Mouse (Mus musculus) midbrain, embryonic 14.5 days (tissue): ENCODE results near the gene Gm20388. TPM values are rescaled to one million over a fixed set of nuclear protein-coding genes. Genes with fewer than 3 reads are reported as not detected.

Experiments
- ATAC-seq: fragments of 200-750 bp; cut with Nextera tagmentation; 2 replicates; pipeline ENCODE4 v1.8.0; 2017; ENCODE audit warnings: moderate number of reproducible peaks, moderate library complexity; ENCODE audit not compliant: low FRiP score, low TSS enrichment
- DNase-seq: peaks from one replicate; pipeline ENCODE4 v3.0.0-alpha.2; 2015
- H3K27ac ChIP-seq: fragments of 300-500 bp; sonication (generic); replicated peaks from 2 replicates; pipeline ENCODE4 v1.5.1; 2014; ENCODE audit warnings: mild to moderate bottlenecking, low read depth, low read length, moderate library complexity
- H3K27me3 ChIP-seq: fragments of 300-500 bp; sonication (generic); 2 replicates; pipeline ENCODE4 v1.6.1; 2014; ENCODE audit warnings: low read length, control low read depth, mixed read lengths; ENCODE audit not compliant: control insufficient read depth, insufficient read depth
- H3K36me3 ChIP-seq: fragments of 300-500 bp; sonication (generic); 2 replicates; pipeline ENCODE4 v1.6.1; 2014; ENCODE audit warnings: low read length, control low read depth; ENCODE audit not compliant: control insufficient read depth, insufficient read depth
- H3K4me1 ChIP-seq: fragments of 300-500 bp; sonication (generic); 2 replicates; pipeline ENCODE4 v1.6.1; 2014; ENCODE audit warnings: mild to moderate bottlenecking, antibody characterized with exemption, low read length, control low read depth; ENCODE audit not compliant: control insufficient read depth, insufficient read depth
- H3K4me2 ChIP-seq: fragments of 300-500 bp; sonication (generic); 2 replicates; pipeline ENCODE4 v1.6.1; 2014; ENCODE audit warnings: mild to moderate bottlenecking, low read length, moderate library complexity
- H3K4me3 ChIP-seq: fragments of 300-500 bp; sonication (generic); replicated peaks from 2 replicates; pipeline ENCODE4 v1.5.1; 2014; ENCODE audit warnings: low read depth, low read length
- H3K9ac ChIP-seq: fragments of 300-500 bp; sonication (generic); replicated peaks from 2 replicates; pipeline ENCODE4 v1.6.1; 2014; ENCODE audit warnings: mild to moderate bottlenecking, low read length, moderate library complexity
- H3K9me3 ChIP-seq: fragments of 300-500 bp; sonication (generic); 2 replicates; pipeline ENCODE4 v1.6.1; 2016; ENCODE audit warnings: low read length, control low read depth, mixed read lengths; ENCODE audit not compliant: control insufficient read depth
- WGBS: fragments of 180-500 bp; shearing (Covaris S2); extraction: QIAGEN DNeasy Blood & Tissue Kit; methylation state at CpG from one replicate; pipeline ENCODE4 v1.1.7; 2014; 5-methylcytosine and 5-hydroxymethylcytosine counted together
- polyA plus RNA-seq: library from polyadenylated mRNA; unstranded; fragments of >200 nt; fragmentation: Nextera tagmentation; extraction: Ambion mirVana; gene quantifications from 2 replicates; pipeline ENCODE4 v1.2.1, GENCODE M21; 2014

The Gm20388 gene
- polyA plus RNA-seq, 1 experiment from 2014 or later: 4.1 TPM

DNA sequence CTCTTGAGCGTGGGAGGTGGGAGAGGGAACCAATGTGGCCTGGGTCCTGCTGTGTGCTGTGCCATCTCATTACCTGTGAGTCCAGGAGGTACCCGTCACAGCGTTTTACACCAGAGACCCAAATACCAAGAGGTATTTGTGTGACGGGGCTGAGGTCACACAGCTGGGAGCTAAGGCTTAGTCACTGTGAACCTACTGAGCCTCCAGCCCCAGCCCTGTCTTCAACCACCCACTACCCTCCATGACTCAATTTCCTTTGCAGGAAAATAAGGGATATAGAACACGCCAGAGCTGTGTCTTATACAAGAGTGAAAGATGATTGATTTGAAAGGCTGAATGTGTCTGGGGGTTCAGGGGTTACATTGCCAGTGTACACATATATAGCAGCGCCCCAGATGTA lies 552.0 kb downstream of the Gm20388 start:
- 63% methylated on average over 6 of the region's 6 CpGs for WGBS
- Histone ChIP-seq H3K27me3 (no peaks in the 10 kb centered on the region), H3K9me3 (no peaks in the 10 kb centered on the region), H3K36me3 (no peaks in the 10 kb centered on the region), H3K9ac (0 out of 2 replicates have a peak overlapping the region, but pooled peaks have one; percentile 24), H3K4me1 (peaks cover 63% of the 10 kb centered on the region), H3K4me3 (no peak overlapping the region), H3K27ac (peak overlapping the region; percentile 78), H3K4me2 (no peak overlapping the region)
- ATAC-seq (no peak), DNase-seq (no peak)

DNA sequence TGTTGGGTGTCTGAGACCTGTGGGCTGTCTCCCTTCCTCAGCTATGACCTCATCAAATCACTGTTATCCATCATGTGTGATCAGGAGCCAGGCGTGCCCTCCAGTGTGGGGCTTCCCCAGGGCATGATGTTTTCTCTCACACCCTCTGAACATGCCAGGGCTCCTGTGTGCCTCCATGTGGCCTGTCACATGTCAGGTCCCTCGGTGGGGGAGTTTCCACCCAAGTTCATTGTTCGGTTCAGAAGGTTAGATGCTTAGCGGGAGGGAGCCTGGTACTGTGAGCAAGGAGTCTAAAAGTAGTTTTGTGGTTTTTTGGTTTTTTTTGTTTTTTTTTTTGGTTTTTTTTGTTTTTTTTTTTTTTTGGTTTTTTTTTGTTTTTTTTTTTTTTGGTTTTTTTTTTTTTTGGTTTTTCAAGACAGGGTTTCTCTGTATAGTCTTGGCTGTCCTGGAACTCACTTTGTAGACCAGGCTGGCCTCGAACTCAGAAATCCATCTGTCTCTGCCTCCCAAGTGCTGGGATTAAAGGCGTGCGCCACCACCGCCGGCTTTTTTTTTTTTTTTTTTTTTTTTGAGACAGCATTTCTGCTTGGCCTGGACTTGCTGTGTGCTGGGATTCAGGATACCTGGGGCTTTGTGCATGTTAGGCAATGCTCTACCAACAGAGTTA lies 553.4 kb downstream of the Gm20388 start:
- no peak overlapping the region for H3K4me2 ChIP-seq
- no peak overlapping the region for H3K9ac ChIP-seq
- no peaks in the 10 kb centered on the region for H3K9me3 ChIP-seq
- no peak overlapping the region for H3K4me3 ChIP-seq
- ATAC-seq: no peak
- H3K27me3 ChIP-seq: no peaks in the 10 kb centered on the region
- 90% methylated on average over 9 of the region's 9 CpGs for WGBS
- peaks cover 54% of the 10 kb centered on the region for H3K4me1 ChIP-seq
- H3K36me3 ChIP-seq: no peaks in the 10 kb centered on the region
- H3K27ac ChIP-seq: no peak overlapping the region
- DNase-seq: no peak

GRCm38 (mm10) chr8:120464585-120464937 lies 553.9 kb downstream of the Gm20388 start:
- DNase-seq (no peak), ATAC-seq (no peak)
- Histone ChIP-seq H3K9me3 (no peaks in the 10 kb centered on the region), H3K4me1 (peaks cover 49% of the 10 kb centered on the region), H3K27me3 (no peaks in the 10 kb centered on the region), H3K36me3 (no peaks in the 10 kb centered on the region), H3K9ac (no peak overlapping the region), H3K4me2 (no peak overlapping the region), H3K4me3 (no peak overlapping the region), H3K27ac (no peak overlapping the region)
- WGBS: 67% methylated on average over 4 of the region's 4 CpGs

DNA sequence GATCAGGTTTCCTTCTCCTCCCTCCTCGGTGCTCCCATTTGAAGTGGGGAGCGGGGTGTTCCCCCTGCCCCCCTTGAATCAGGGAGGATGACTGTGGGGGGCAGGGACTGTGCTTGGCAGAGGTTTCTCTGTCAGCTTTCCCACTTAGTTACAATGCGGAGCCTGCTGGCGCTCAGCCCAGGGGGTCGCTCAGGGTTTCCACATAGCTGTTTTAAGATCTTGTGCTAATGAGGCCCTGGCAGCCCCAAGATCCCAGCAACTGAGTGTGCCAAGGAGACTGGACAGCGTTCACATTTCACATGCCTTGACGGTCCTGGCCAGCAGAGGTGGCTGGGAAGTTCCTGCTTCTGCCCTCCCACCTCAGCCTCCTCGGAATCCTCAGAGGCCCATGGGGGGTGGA lies 555.1 kb downstream of the Gm20388 start:
- H3K27me3 ChIP-seq: no peaks in the 10 kb centered on the region
- no peaks in the 10 kb centered on the region for H3K36me3 ChIP-seq
- H3K4me1 ChIP-seq: peaks cover 37% of the 10 kb centered on the region
- WGBS: 12% methylated on average over 8 of the region's 8 CpGs
- no peak overlapping the region for H3K4me3 ChIP-seq
- peak; percentile 59 for ATAC-seq
- no peaks in the 10 kb centered on the region for H3K9me3 ChIP-seq
- peak overlapping the region; percentile 65; the same call in 1 of the 2 replicates for H3K27ac ChIP-seq
- H3K4me2 ChIP-seq: no peak overlapping the region
- no peak overlapping the region for H3K9ac ChIP-seq
- DNase-seq: peak; percentile 84

- peaks cover 36% of the 10 kb centered on the region for H3K4me1 ChIP-seq
- H3K9ac ChIP-seq: no peak overlapping the region
- ATAC-seq (no peak), DNase-seq (no peak)
- WGBS: 62% methylated on average over 10 of the region's 10 CpGs
- no peaks in the 10 kb centered on the region for H3K27me3 ChIP-seq
- no peaks in the 10 kb centered on the region for H3K36me3 ChIP-seq
- no peak overlapping the region for H3K4me3 ChIP-seq
- 0 out of 2 replicates have a peak overlapping the region, but pooled peaks have one; percentile 65 for H3K27ac ChIP-seq
- no peak overlapping the region for H3K4me2 ChIP-seq
- no peaks in the 10 kb centered on the region for H3K9me3 ChIP-seq
Measured at GRCm38 (mm10) chr8:120466266-120466665, 555.6 kb downstream of the Gm20388 start.

DNA sequence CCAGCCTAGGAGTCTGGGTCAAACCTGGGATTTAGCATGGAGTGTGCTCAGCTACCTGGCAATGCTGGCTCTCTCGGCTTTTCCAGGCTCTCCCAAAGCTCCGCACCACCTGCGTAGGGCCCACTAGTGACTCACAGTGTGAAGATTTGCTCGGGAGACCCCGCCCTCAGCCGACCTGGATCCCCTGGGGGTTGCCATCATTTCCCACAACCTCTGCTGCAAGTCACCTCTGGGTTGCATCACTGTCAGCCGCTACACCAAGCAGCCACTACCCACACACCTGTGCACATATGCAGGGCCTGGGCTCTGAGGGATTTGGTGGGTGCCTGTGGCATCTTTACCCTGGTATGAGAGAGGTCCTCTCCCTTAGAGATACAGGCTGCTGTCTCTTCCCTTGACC lies 557.0 kb downstream of the Gm20388 start:
- Histone ChIP-seq H3K36me3 (no peaks in the 10 kb centered on the region), H3K4me1 (peaks cover 36% of the 10 kb centered on the region), H3K4me2 (no peak overlapping the region), H3K27me3 (no peaks in the 10 kb centered on the region), H3K9ac (no peak overlapping the region), H3K4me3 (no peak overlapping the region), H3K27ac (no peak overlapping the region), H3K9me3 (no peaks in the 10 kb centered on the region)
- DNase-seq (no peak), ATAC-seq (no peak)
- WGBS: 91% methylated on average over 7 of the region's 7 CpGs

GRCm38 (mm10) chr8:120470170-120470569 lies 559.5 kb downstream of the Gm20388 start:
- Histone ChIP-seq H3K9me3 (no peaks in the 10 kb centered on the region), H3K27me3 (no peaks in the 10 kb centered on the region), H3K4me2 (no peak overlapping the region), H3K9ac (no peak overlapping the region), H3K4me1 (peaks cover 57% of the 10 kb centered on the region), H3K27ac (no peak overlapping the region), H3K36me3 (no peaks in the 10 kb centered on the region), H3K4me3 (no peak overlapping the region)
- 89% methylated on average over 12 of the region's 12 CpGs for WGBS
- DNase-seq (no peak), ATAC-seq (no peak)

DNA sequence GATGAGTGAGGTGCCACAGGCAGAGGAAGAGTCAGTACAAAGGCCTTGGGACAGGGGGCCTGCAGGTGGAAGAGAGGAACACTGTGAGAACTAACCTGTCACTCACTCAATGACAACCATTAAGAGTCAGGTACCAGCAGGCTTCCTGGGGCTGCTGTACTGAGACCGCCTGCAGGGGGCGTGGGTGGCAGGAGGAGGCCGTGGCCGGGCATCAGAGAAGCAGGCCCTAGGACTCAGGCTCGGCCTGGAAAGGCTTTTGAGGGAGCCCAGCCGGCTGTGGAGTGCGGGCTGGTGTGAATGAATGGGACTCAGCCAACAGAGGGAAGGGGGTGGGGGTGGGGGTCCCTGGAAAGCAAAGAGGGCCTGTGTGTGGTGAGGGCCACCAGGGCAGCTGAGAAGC lies 560.5 kb downstream of the Gm20388 start:
- Histone ChIP-seq H3K9me3 (no peaks in the 10 kb centered on the region), H3K9ac (no peak overlapping the region), H3K4me3 (no peak overlapping the region), H3K27ac (peak overlapping the region; percentile 76), H3K27me3 (no peaks in the 10 kb centered on the region), H3K4me1 (peaks cover 57% of the 10 kb centered on the region), H3K36me3 (no peaks in the 10 kb centered on the region), H3K4me2 (no peak overlapping the region)
- 4% methylated on average over 7 of the region's 7 CpGs for WGBS
- no peak for ATAC-seq
- DNase-seq: peak; percentile 63

GRCm38 (mm10) chr8:120471752-120472151 lies 561.1 kb downstream of the Gm20388 start:
- ATAC-seq (no peak; the same call in 1 of the 2 replicates), DNase-seq (no peak)
- no peaks in the 10 kb centered on the region for H3K9me3 ChIP-seq
- H3K4me2 ChIP-seq: peak overlapping the region; percentile 0; the same call in 1 of the 2 replicates
- peak overlapping the region; percentile 76 for H3K27ac ChIP-seq
- peaks cover 58% of the 10 kb centered on the region for H3K4me1 ChIP-seq
- 56% methylated on average over 2 of the region's 2 CpGs for WGBS
- H3K9ac ChIP-seq: no peak overlapping the region
- H3K27me3 ChIP-seq: no peaks in the 10 kb centered on the region
- H3K4me3 ChIP-seq: no peak overlapping the region
- H3K36me3 ChIP-seq: no peaks in the 10 kb centered on the region
